Mouse (Mus musculus): ENCODE data around the gene Amot. TPM values are rescaled to one million over a fixed set of nuclear protein-coding genes. Genes with fewer than 3 reads are reported as not detected.

The Amot gene
- polyA plus RNA-seq, 1 experiment from 2014 or later, result 17.5 TPM

GRCm38 (mm10) chrX:145468264-145468663 lies 36.7 kb downstream of the Amot start:
- no peak for DNase-seq (ENCODE audit: extremely low spot score, low spot score)
- no peak overlapping the region for H3K27ac ChIP-seq
- no peaks in the 10 kb centered on the region for H3K9me3 ChIP-seq
- H3K4me1 ChIP-seq, result no peaks in the 10 kb centered on the region
- H3K27me3 ChIP-seq (ENCODE audit: poor library complexity, severe bottlenecking), result peaks cover 62% of the 10 kb centered on the region
- no peak overlapping the region for H3K4me3 ChIP-seq
- WGBS, result 95% methylated on average over 6 of the region's 6 CpGs
- H3K36me3 ChIP-seq (replicated peaks), result peaks cover 4% of the 10 kb centered on the region; the same call in 1 of the 2 replicates

- no peak overlapping the region for H3K27ac ChIP-seq
- WGBS, result 83% methylated on average over 2 of the region's 2 CpGs
- no peaks in the 10 kb centered on the region for H3K9me3 ChIP-seq
- DNase-seq (ENCODE audit: extremely low spot score, low spot score), result no peak
- peaks cover 77% of the 10 kb centered on the region for H3K27me3 ChIP-seq (ENCODE audit: poor library complexity, severe bottlenecking)
- H3K36me3 ChIP-seq (replicated peaks), result no peaks in the 10 kb centered on the region
- no peaks in the 10 kb centered on the region for H3K4me1 ChIP-seq
- no peak overlapping the region for H3K4me3 ChIP-seq
Measured at GRCm38 (mm10) chrX:145463524-145463923, 41.5 kb downstream of the Amot start.

- H3K27ac ChIP-seq, result no peak overlapping the region
- no peaks in the 10 kb centered on the region for H3K9me3 ChIP-seq
- no peak overlapping the region for H3K4me3 ChIP-seq
- WGBS, result 86% methylated on average over 3 of the region's 3 CpGs
- no peaks in the 10 kb centered on the region for H3K4me1 ChIP-seq
- H3K36me3 ChIP-seq (replicated peaks), result no peaks in the 10 kb centered on the region
- H3K27me3 ChIP-seq (ENCODE audit: poor library complexity, severe bottlenecking), result peaks cover 68% of the 10 kb centered on the region
- no peak for DNase-seq (ENCODE audit: extremely low spot score, low spot score)
Measured at GRCm38 (mm10) chrX:145461339-145461738, 43.6 kb downstream of the Amot start.

- Histone ChIP-seq H3K9me3 (no peaks in the 10 kb centered on the region), H3K27me3 (ENCODE audit: poor library complexity, severe bottlenecking) (peaks cover 46% of the 10 kb centered on the region), H3K27ac (no peak overlapping the region), H3K36me3 (replicated peaks) (peaks cover 7% of the 10 kb centered on the region; the same call in 1 of the 2 replicates), H3K4me1 (no peaks in the 10 kb centered on the region), H3K4me3 (no peak overlapping the region)
- no peak for DNase-seq (ENCODE audit: extremely low spot score, low spot score)
- WGBS, result 92% methylated on average over 4 of the region's 4 CpGs
Measured at GRCm38 (mm10) chrX:145456251-145456650, 48.7 kb downstream of the Amot start.

- 92% methylated on average over 6 of the region's 6 CpGs for WGBS
- Histone ChIP-seq H3K27me3 (ENCODE audit: poor library complexity, severe bottlenecking) (peaks cover 46% of the 10 kb centered on the region), H3K36me3 (replicated peaks) (peaks cover 12% of the 10 kb centered on the region), H3K4me3 (no peak overlapping the region), H3K4me1 (no peaks in the 10 kb centered on the region), H3K9me3 (no peaks in the 10 kb centered on the region), H3K27ac (no peak overlapping the region)
- no peak for DNase-seq (ENCODE audit: extremely low spot score, low spot score)
Measured at GRCm38 (mm10) chrX:145455629-145456028, 49.4 kb downstream of the Amot start.

- Histone ChIP-seq H3K4me1 (no peaks in the 10 kb centered on the region), H3K27ac (no peak overlapping the region), H3K4me3 (no peak overlapping the region), H3K36me3 (replicated peaks) (peaks cover 18% of the 10 kb centered on the region), H3K27me3 (ENCODE audit: poor library complexity, severe bottlenecking) (peaks cover 47% of the 10 kb centered on the region), H3K9me3 (no peaks in the 10 kb centered on the region)
- WGBS, result 91% methylated on average over 4 of the region's 4 CpGs
- DNase-seq (ENCODE audit: extremely low spot score, low spot score), result no peak
Measured at GRCm38 (mm10) chrX:145454828-145455227, 50.2 kb downstream of the Amot start.

GRCm38 (mm10) chrX:145441526-145441925 lies 63.5 kb downstream of the Amot start:
- WGBS, result 95% methylated on average over 2 of the region's 2 CpGs
- Histone ChIP-seq H3K4me1 (no peaks in the 10 kb centered on the region), H3K27ac (no peak overlapping the region), H3K27me3 (ENCODE audit: poor library complexity, severe bottlenecking) (peaks cover 10% of the 10 kb centered on the region), H3K9me3 (no peaks in the 10 kb centered on the region), H3K4me3 (no peak overlapping the region), H3K36me3 (replicated peaks) (no peaks in the 10 kb centered on the region)
- DNase-seq (ENCODE audit: extremely low spot score, low spot score), result no peak

- no peaks in the 10 kb centered on the region for H3K4me1 ChIP-seq
- H3K36me3 ChIP-seq (replicated peaks), result no peaks in the 10 kb centered on the region
- no peak overlapping the region for H3K27ac ChIP-seq
- no peak for DNase-seq (ENCODE audit: extremely low spot score, low spot score)
- WGBS, result 81% methylated on average over 4 of the region's 4 CpGs
- H3K9me3 ChIP-seq, result no peaks in the 10 kb centered on the region
- no peak overlapping the region for H3K4me3 ChIP-seq
- peaks cover 27% of the 10 kb centered on the region for H3K27me3 ChIP-seq (ENCODE audit: poor library complexity, severe bottlenecking)
Measured at GRCm38 (mm10) chrX:145433652-145434051, 71.3 kb downstream of the Amot start.

- no peak for DNase-seq (ENCODE audit: extremely low spot score, low spot score)
- WGBS, result 83% methylated on average over 5 of the region's 5 CpGs
Measured at GRCm38 (mm10) chrX:145430836-145431570, 74.0 kb downstream of the Amot start.

GRCm38 (mm10) chrX:145428811-145429210 lies 76.2 kb downstream of the Amot start:
- Histone ChIP-seq H3K4me3 (no peak overlapping the region), H3K36me3 (replicated peaks) (no peaks in the 10 kb centered on the region), H3K9me3 (no peaks in the 10 kb centered on the region), H3K27me3 (ENCODE audit: poor library complexity, severe bottlenecking) (peaks cover 20% of the 10 kb centered on the region; the same call in 1 of the 2 replicates), H3K4me1 (no peaks in the 10 kb centered on the region), H3K27ac (no peak overlapping the region)
- DNase-seq (ENCODE audit: extremely low spot score, low spot score), result no peak
- 72% methylated on average over 1 of the region's 1 CpGs for WGBS

More at GRCm38 (mm10) chrX:145430836-145431570, 74.0 kb downstream of the Amot start:
- H3K4me1 ChIP-seq, result no peaks in the 10 kb centered on the region
- H3K36me3 ChIP-seq (replicated peaks), result no peaks in the 10 kb centered on the region
- H3K27ac ChIP-seq, result no peak overlapping the region
- H3K4me3 ChIP-seq, result no peak overlapping the region
- H3K27me3 ChIP-seq (ENCODE audit: poor library complexity, severe bottlenecking), result peaks cover 29% of the 10 kb centered on the region
- no peaks in the 10 kb centered on the region for H3K9me3 ChIP-seq

GRCm38 (mm10) chrX:145424026-145424425 lies 81.0 kb downstream of the Amot start:
- H3K4me1 ChIP-seq, result no peaks in the 10 kb centered on the region
- no peaks in the 10 kb centered on the region for H3K9me3 ChIP-seq
- H3K4me3 ChIP-seq, result no peak overlapping the region
- no peak for DNase-seq (ENCODE audit: extremely low spot score, low spot score)
- H3K36me3 ChIP-seq (replicated peaks), result no peaks in the 10 kb centered on the region
- H3K27ac ChIP-seq, result no peak overlapping the region
- peaks cover 27% of the 10 kb centered on the region; the same call in 1 of the 2 replicates for H3K27me3 ChIP-seq (ENCODE audit: poor library complexity, severe bottlenecking)
- WGBS, result 65% methylated on average over 2 of the region's 2 CpGs

GRCm38 (mm10) chrX:145414319-145414718 lies 90.7 kb downstream of the Amot start:
- no peaks in the 10 kb centered on the region for H3K36me3 ChIP-seq (replicated peaks)
- H3K27me3 ChIP-seq (ENCODE audit: poor library complexity, severe bottlenecking), result peaks cover 62% of the 10 kb centered on the region
- H3K27ac ChIP-seq, result no peak overlapping the region
- no peaks in the 10 kb centered on the region for H3K9me3 ChIP-seq
- 74% methylated on average over 1 of the region's 1 CpGs for WGBS
- no peak overlapping the region for H3K4me3 ChIP-seq
- no peak for DNase-seq (ENCODE audit: extremely low spot score, low spot score)
- no peaks in the 10 kb centered on the region; the same call in 1 of the 2 replicates for H3K4me1 ChIP-seq

- no peak for DNase-seq (ENCODE audit: extremely low spot score, low spot score)
- no peak overlapping the region for H3K4me3 ChIP-seq
- H3K27ac ChIP-seq, result no peak overlapping the region
- peaks cover 53% of the 10 kb centered on the region for H3K27me3 ChIP-seq (ENCODE audit: poor library complexity, severe bottlenecking)
- H3K9me3 ChIP-seq, result no peaks in the 10 kb centered on the region
- WGBS, result 36% methylated on average over 6 of the region's 6 CpGs
- no peaks in the 10 kb centered on the region for H3K36me3 ChIP-seq (replicated peaks)
- no peaks in the 10 kb centered on the region; the same call in 1 of the 2 replicates for H3K4me1 ChIP-seq
Measured at GRCm38 (mm10) chrX:145411425-145411824, 93.6 kb downstream of the Amot start.
